Mouse (Mus musculus) kidney, embryonic 14.5 days (tissue): Measurements from ENCODE around the gene Rnf215. TPM values are rescaled to one million over a fixed set of nuclear protein-coding genes. Genes with fewer than 3 reads are reported as not detected.

Experiments
- ATAC-seq: fragments of 200-750 bp; cut with Nextera tagmentation; 2 replicates; pipeline ENCODE4 v1.8.0; 2017; ENCODE audit warnings: moderate number of reproducible peaks, mild to moderate bottlenecking, moderate TSS enrichment, moderate library complexity; ENCODE audit not compliant: low FRiP score, low TSS enrichment
- H3K27ac ChIP-seq: fragments of 300-500 bp; sonication (generic); 2 replicates; pipeline ENCODE4 v1.5.1; 2014; ENCODE audit warnings: low read depth, mild to moderate bottlenecking, low read length, moderate library complexity, mixed read lengths
- H3K27me3 ChIP-seq: fragments of 300-500 bp; sonication (generic); 2 replicates; pipeline ENCODE4 v1.6.1; 2014; ENCODE audit warnings: mild to moderate bottlenecking, low read length; ENCODE audit not compliant: control insufficient read depth, insufficient read depth
- H3K36me3 ChIP-seq: fragments of 300-500 bp; sonication (generic); 2 replicates; pipeline ENCODE4 v1.6.1; 2014; ENCODE audit warnings: low read length, mixed read lengths; ENCODE audit not compliant: control insufficient read depth, insufficient read depth
- H3K4me1 ChIP-seq: fragments of 300-500 bp; sonication (generic); 2 replicates; pipeline ENCODE4 v1.6.1; 2014; ENCODE audit warnings: low read length, mixed read lengths; ENCODE audit not compliant: control insufficient read depth, insufficient read depth
- H3K4me2 ChIP-seq: fragments of 300-500 bp; sonication (generic); replicated peaks from 2 replicates; pipeline ENCODE4 v1.6.1; 2014; ENCODE audit warnings: low read depth, mild to moderate bottlenecking, low read length
- H3K4me3 ChIP-seq: fragments of 300-500 bp; sonication (generic); 2 replicates; pipeline ENCODE4 v1.5.1; 2014; ENCODE audit warnings: mild to moderate bottlenecking, low read length
- H3K9ac ChIP-seq: fragments of 300-500 bp; sonication (generic); 2 replicates; pipeline ENCODE4 v1.6.1; 2014; ENCODE audit warnings: low read depth, mild to moderate bottlenecking, low read length, moderate library complexity
- H3K9me3 ChIP-seq: fragments of 300-500 bp; sonication (generic); 2 replicates; pipeline ENCODE4 v1.6.1; 2016; ENCODE audit warnings: low read length; ENCODE audit not compliant: control insufficient read depth
- WGBS: fragments of 180-500 bp; shearing (Covaris S2); extraction: QIAGEN DNeasy Blood & Tissue Kit; methylation state at CpG from one replicate; pipeline ENCODE4 v1.1.7; 2014; 5-methylcytosine and 5-hydroxymethylcytosine counted together
- polyA plus RNA-seq: library from polyadenylated mRNA; unstranded; fragments of >200 nt; fragmentation: Nextera tagmentation; extraction: Ambion mirVana; gene quantifications from 2 replicates; pipeline ENCODE4 v1.2.1, GENCODE M21; 2014

Gene Rnf215
- 21.0 and 28.3 TPM in 2 replicates for polyA plus RNA-seq

DNA sequence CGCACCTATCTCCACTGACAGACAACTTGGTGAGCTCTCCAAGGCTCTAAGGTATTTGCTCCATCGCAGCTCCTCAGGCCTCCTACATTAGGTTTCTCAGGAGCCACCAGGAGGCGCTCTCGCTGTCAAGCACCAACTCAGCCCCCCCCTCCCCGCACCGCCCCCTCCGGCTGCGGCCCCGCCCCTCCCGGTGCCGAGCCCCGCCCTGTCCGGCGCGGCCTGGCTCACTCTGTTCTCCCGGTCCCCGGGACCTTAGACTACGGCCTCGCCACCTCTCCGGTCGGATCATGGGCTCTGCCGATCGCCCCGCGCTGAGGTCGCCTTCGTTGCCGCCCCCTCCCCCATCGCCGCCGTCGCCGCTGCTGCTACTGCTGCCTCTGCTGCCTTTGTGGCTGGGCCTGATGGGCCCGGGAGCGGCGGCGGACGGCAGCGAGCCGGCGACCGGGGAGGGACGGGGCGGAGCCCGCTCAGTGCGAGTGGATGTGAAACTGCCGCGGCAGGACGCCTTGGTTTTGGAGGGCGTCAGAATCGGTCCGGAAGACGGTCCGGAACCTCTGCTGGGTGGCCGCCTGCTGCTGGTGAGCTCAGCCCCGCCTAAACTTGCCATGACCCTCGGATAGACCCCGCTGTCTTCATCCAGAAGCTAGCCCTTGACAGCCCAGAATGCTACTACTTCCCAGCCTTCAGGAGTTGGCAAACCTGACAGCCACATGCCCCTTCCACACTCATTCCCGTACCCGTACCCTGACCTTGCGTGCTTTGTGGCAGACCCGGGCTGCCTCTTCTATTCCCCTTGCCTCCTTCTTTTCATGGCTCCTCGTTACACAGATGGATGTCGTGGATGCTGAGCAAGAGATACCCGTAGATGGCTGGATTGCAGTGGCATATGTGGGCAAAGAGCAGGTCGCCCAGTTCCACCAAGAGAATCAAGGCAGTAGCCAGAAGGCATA lies at the start of gene Rnf215:
Gene Rnf215 (plus strand): TSS at position 217 of the 950 bp plus-strand sequence.
- Histone ChIP-seq H3K4me1 (peaks cover 7% of the 10 kb centered on the region; the same call in 1 of the 2 replicates), H3K27ac (peak within 1 kb of the TSS; percentile 69; the same call in 1 of the 2 replicates), H3K9me3 (peaks cover 3% of the 10 kb centered on the region; the same call in 1 of the 2 replicates), H3K4me3 (peak within 1 kb of the TSS; percentile 89), H3K27me3 (no peaks in the 10 kb centered on the region), H3K9ac (peak within 1 kb of the TSS; percentile 94), H3K4me2 (peak within 1 kb of the TSS; percentile 84), H3K36me3 (peaks cover 19% of the 10 kb centered on the region)
- ATAC-seq: peak; percentile 89
- 2% methylated on average over 62 of the region's 66 CpGs for WGBS

DNA sequence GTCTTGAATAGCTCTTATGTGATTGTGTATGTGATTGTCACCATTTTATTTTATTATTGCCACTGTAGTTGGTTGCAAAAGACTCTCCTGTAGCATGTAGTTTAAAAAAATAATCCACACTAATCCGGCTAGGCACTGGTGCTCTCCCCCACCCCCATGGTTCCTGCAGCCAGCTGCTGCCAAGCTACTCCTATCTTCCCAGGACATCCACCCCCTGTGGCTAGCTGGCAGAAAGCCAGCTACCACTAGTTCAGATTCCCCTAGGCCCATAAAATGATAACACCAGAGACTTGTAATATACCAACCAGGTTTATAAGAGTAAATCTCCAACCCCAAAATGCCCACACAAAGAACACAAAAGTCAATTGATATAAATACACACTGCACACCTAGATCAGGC lies 48.8 kb upstream of the Rnf215 start:
- 71% methylated on average over 1 of the region's 1 CpGs for WGBS

DNA sequence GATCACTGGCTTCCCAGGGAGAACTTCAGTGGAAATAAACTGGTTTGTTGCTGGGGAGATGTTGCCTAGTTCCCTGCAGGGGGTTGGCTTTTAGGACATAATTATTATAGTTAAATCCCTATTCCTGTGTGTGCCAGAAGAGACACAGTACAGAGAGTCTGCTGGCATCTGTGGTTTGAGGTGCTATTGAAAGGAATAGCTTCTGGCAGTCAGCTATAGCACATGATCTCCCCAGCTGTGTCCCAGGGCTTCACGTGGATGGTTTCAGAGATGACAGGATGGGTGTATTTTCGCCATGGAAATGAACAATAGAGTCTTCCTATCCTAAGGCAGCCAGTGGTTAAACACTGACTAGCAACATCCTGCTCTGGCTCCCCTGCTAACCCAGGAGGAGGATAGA lies 47.7 kb upstream of the Rnf215 start:
- WGBS: 67% methylated on average over 2 of the region's 2 CpGs

More for the DNA sequence above, 48.8 kb upstream of the Rnf215 start:
- H3K27me3 ChIP-seq: no peaks in the 10 kb centered on the region
- no peaks in the 10 kb centered on the region; the same call in 1 of the 2 replicates for H3K36me3 ChIP-seq
- H3K27ac ChIP-seq: no peak overlapping the region
- H3K4me1 ChIP-seq: no peaks in the 10 kb centered on the region
- no peak overlapping the region for H3K4me3 ChIP-seq
- ATAC-seq: no peak
- no peaks in the 10 kb centered on the region for H3K9me3 ChIP-seq
- H3K9ac ChIP-seq: no peak overlapping the region
- no peak overlapping the region for H3K4me2 ChIP-seq

DNA sequence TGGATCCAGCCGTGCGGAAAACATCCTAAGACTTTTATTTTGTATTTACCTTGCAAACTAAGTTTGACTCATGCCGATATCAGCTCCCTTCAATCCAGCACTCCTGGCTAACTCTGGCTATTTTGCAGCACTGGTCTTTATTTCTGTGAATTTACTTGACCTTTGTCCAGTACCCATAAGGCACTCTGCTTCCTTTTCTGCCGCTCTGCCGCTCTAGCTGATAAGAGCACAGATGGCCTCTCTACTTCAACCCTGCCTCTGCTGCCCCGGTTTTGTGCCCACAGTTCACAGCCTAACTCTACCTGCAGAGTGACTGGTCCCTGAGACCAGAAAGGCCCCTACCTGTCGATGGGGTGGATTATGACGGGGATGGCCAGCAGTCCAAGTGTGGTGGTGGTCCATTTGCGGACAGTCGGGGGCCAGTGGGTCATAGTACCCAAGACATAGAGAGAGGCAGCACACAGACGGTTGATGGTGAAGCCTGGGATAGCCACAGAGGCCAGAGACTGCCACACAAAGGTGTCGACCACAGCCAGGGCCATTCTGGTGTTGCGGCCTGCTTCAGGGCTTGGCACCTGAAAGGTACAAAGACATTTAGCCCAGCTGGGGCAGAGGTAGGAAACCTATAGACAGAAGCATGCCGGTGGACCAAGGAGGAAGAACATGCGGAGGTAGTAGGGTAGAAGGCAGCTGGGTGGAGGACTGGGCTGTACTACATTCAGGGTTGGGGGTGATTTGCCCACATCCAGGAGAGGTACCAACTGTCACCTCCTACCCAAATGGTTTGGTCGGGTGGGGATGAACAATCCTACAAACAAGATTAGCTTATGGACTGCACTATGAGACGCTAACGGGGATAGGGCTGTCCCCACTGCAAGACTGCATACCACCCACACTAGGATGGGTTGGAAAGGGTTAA lies 41.3 kb upstream of the Rnf215 start:
- peak overlapping the region; percentile 65; the same call in 1 of the 2 replicates for H3K4me3 ChIP-seq

More for the DNA sequence above, 47.7 kb upstream of the Rnf215 start:
- H3K4me1 ChIP-seq: no peaks in the 10 kb centered on the region
- no peak overlapping the region for H3K9ac ChIP-seq
- H3K27ac ChIP-seq: no peak overlapping the region
- no peak overlapping the region for H3K4me2 ChIP-seq
- H3K27me3 ChIP-seq: no peaks in the 10 kb centered on the region
- no peaks in the 10 kb centered on the region; the same call in 1 of the 2 replicates for H3K36me3 ChIP-seq
- ATAC-seq: no peak
- H3K4me3 ChIP-seq: no peak overlapping the region
- no peaks in the 10 kb centered on the region for H3K9me3 ChIP-seq

DNA sequence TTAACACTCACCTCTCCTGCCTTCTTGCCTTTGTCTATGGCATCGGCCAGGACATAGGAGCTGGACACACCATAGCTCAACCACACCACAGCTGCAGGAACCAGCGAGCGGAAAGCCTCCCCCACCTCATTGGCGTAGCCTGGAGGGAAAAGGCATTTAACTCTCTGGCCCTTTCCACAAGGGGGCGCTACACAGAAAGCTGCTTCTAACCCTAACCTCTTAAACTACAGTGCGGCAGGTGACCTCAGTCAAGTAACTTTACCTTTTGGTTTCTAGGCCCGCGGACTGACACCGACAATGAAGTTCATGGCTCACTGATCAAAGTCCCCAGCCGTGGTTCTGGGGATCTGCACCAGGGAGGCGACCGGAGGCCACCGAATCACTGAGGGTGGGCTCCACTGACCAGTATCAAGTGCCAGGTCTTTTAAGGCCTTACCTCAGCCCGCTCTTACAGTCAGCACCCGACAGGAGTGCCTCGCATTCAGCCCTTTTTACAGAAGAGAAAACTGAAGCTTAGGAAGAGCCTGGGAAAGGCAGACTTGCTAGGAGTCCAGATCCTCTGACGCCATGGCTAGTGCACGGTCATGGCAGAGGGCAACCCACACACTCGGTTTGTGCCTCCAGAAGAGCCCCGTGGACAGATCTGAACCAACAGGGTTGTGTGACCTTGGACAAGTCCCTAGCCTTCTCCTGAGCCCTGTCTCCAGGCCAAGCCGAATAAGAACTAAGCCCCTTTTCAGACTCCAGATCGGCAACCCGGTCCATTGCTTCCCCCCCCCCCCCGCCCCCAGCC lies 40.4 kb upstream of the Rnf215 start:
- 0 out of 2 replicates have a peak, but pooled peaks have one; percentile 5 for ATAC-seq
- WGBS: 3% methylated on average over 23 of the region's 24 CpGs
- peak overlapping the region; percentile 65 for H3K4me3 ChIP-seq
- H3K36me3 ChIP-seq: no peaks in the 10 kb centered on the region; the same call in 1 of the 2 replicates
- H3K9ac ChIP-seq: peak overlapping the region; percentile 65
- H3K4me1 ChIP-seq: peaks cover 15% of the 10 kb centered on the region
- H3K4me2 ChIP-seq: peak overlapping the region; percentile 81
- H3K27me3 ChIP-seq: no peaks in the 10 kb centered on the region
- H3K27ac ChIP-seq: peak overlapping the region; percentile 81; the same call in 1 of the 2 replicates
- H3K9me3 ChIP-seq: no peaks in the 10 kb centered on the region

More for the DNA sequence above, 41.3 kb upstream of the Rnf215 start:
- WGBS: 85% methylated on average over 18 of the region's 18 CpGs
- no peak overlapping the region for H3K9ac ChIP-seq
- ATAC-seq: no peak
- no peaks in the 10 kb centered on the region; the same call in 1 of the 2 replicates for H3K36me3 ChIP-seq
- H3K4me1 ChIP-seq: peaks cover 15% of the 10 kb centered on the region
- no peaks in the 10 kb centered on the region for H3K9me3 ChIP-seq
- peak overlapping the region; percentile 81 for H3K4me2 ChIP-seq
- H3K27me3 ChIP-seq: no peaks in the 10 kb centered on the region
- H3K27ac ChIP-seq: no peak overlapping the region

GRCm38 (mm10) chr11:4095171-4096053 lies 39.6 kb upstream of the Rnf215 start, which contains the start of gene Mtfp1:
Mtfp1 (minus strand) TSS chr11:4095445.
- H3K9ac ChIP-seq: peak within 1 kb of the TSS; percentile 76
- 7% methylated on average over 33 of the region's 34 CpGs for WGBS
- peaks cover 15% of the 10 kb centered on the region for H3K4me1 ChIP-seq
- H3K27me3 ChIP-seq: no peaks in the 10 kb centered on the region
- ATAC-seq: peak; percentile 32; the same call in 1 of the 2 replicates
- H3K36me3 ChIP-seq: no peaks in the 10 kb centered on the region; the same call in 1 of the 2 replicates
- peak within 1 kb of the TSS; percentile 65 for H3K4me3 ChIP-seq
- H3K9me3 ChIP-seq: no peaks in the 10 kb centered on the region
- H3K4me2 ChIP-seq: peak within 1 kb of the TSS; percentile 81
- H3K27ac ChIP-seq: peak within 1 kb of the TSS; percentile 81; the same call in 1 of the 2 replicates

GRCm38 (mm10) chr11:4096054-4096984 lies 38.7 kb upstream of the Rnf215 start:
- Histone ChIP-seq H3K9me3 (no peaks in the 10 kb centered on the region), H3K9ac (peak overlapping the region; percentile 76), H3K27ac (peak overlapping the region; percentile 89), H3K36me3 (no peaks in the 10 kb centered on the region; the same call in 1 of the 2 replicates), H3K27me3 (no peaks in the 10 kb centered on the region), H3K4me1 (peaks cover 15% of the 10 kb centered on the region), H3K4me3 (peak overlapping the region; percentile 65), H3K4me2 (peak overlapping the region; percentile 81)
- peak; percentile 94 for ATAC-seq
- 3% methylated on average over 45 of the region's 45 CpGs for WGBS
